Mouse (Mus musculus) heart, embryonic 13.5 days (tissue): Measurements from ENCODE around the gene Trmt10c. TPM values are rescaled to one million over a fixed set of nuclear protein-coding genes. Genes with fewer than 3 reads are reported as not detected.
"Not testable (repeated sequence)": the region's sequence is repeated elsewhere in the genome, so short reads cannot be mapped to it uniquely, and the experiment has no call there.

Experiments
- ATAC-seq: fragments of 200-750 bp; cut with Nextera tagmentation; 2 replicates; pipeline ENCODE4 v1.8.0; 2017; ENCODE audit warnings: moderate TSS enrichment; ENCODE audit not compliant: insufficient number of reproducible peaks, low FRiP score, low TSS enrichment; ENCODE audit errors: extremely low read depth
- H3K27ac ChIP-seq: fragments of 300-500 bp; sonication (generic); replicated peaks from 2 replicates; pipeline ENCODE4 v1.5.1; 2015; ENCODE audit warnings: moderate library complexity, mild to moderate bottlenecking, inconsistent platforms
- H3K27me3 ChIP-seq: fragments of 300-500 bp; sonication (generic); replicated peaks from 2 replicates; pipeline ENCODE4 v1.6.1; 2015; ENCODE audit warnings: mild to moderate bottlenecking, inconsistent platforms
- H3K36me3 ChIP-seq: fragments of 300-500 bp; sonication (generic); 2 replicates; pipeline ENCODE4 v1.6.1; 2015; ENCODE audit warnings: mild to moderate bottlenecking, inconsistent platforms
- H3K4me1 ChIP-seq: fragments of 300-500 bp; sonication (generic); 2 replicates; pipeline ENCODE4 v1.6.1; 2015; ENCODE audit warnings: inconsistent platforms
- H3K4me2 ChIP-seq: fragments of 300-500 bp; sonication (generic); 2 replicates; pipeline ENCODE4 v1.6.1; 2015; ENCODE audit warnings: inconsistent platforms, mild to moderate bottlenecking, moderate library complexity
- H3K4me3 ChIP-seq: fragments of 300-500 bp; sonication (generic); 2 replicates; pipeline ENCODE4 v1.5.1; 2015; ENCODE audit warnings: moderate library complexity, mild to moderate bottlenecking, inconsistent platforms
- H3K9ac ChIP-seq: fragments of 300-500 bp; sonication (generic); 2 replicates; pipeline ENCODE4 v1.6.1; 2015; ENCODE audit warnings: inconsistent platforms, mild to moderate bottlenecking, moderate library complexity
- H3K9me3 ChIP-seq: fragments of 300-500 bp; sonication (generic); 2 replicates; pipeline ENCODE4 v1.6.1; 2016; ENCODE audit warnings: inconsistent platforms
- WGBS: fragments of 180-500 bp; shearing (Covaris S2); methylation state at CpG from one replicate; pipeline ENCODE4 v1.1.7; 2015; ENCODE audit warnings: mixed read lengths; 5-methylcytosine and 5-hydroxymethylcytosine counted together
- polyA plus RNA-seq: library from polyadenylated mRNA; unstranded; fragments of >200 nt; fragmentation: Nextera tagmentation; extraction: Ambion mirVana; gene quantifications from 2 replicates; pipeline ENCODE4 v1.2.1, GENCODE M21; 2015

Trmt10c gene
- 18.2 and 18.8 TPM in 2 replicates for polyA plus RNA-seq

DNA sequence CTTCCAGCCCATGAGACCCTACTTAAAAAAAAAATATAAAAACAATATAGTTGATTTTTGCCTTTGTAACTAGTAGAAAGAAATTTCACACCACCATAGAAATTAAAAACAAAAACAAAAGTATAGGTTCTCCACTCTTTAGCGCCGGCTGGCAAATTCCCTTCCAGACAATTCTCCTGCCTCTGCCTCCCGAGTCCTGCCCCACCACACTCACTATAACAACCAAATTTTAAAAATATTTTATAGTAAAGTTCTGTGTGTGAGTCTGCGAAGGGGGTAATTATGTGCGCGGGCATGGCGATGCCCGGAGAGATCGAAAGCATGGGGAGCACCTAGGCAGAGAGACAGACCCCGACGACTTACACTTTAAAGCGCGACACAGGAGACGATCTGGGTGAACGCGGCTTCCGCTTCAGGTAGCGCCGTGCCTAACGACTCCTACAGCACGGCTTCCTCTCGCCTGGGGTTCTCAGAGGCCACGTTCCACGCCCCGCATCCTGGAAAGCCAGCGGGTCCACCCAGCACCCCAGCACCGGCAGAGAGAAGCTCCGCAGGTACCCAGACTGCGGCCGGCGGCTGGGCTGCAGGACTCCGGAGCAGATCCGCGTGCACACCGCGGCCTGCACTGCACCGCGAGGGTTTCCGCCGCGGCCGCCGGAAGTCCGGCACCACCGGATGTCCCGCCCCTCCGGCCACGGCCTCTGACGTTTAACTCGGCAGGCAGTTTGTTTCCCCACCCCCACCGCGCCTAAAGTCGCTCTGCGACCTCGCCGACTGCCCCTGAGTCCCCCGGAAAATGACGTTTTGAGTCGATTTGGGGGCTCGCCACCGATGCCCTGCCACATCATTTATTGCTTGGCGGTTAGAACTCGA is at the start of gene Trmt10c:
Gene Trmt10c, minus strand, starts transcription at position 682 of the 873 bp plus-strand sequence.
- H3K36me3 ChIP-seq: peaks cover 34% of the 10 kb centered on the region
- ATAC-seq: peak; percentile 99
- H3K27ac ChIP-seq: peak within 1 kb of the TSS; percentile 92
- H3K4me3 ChIP-seq: peak within 1 kb of the TSS; percentile 92
- H3K27me3 ChIP-seq: no peaks in the 10 kb centered on the region
- no peaks in the 10 kb centered on the region for H3K9me3 ChIP-seq
- H3K9ac ChIP-seq: peak within 1 kb of the TSS; percentile 96
- H3K4me2 ChIP-seq: peak within 1 kb of the TSS; percentile 69
- peaks cover 16% of the 10 kb centered on the region for H3K4me1 ChIP-seq
- under 1% methylated on average over 63 of the region's 63 CpGs for WGBS

- no peak overlapping the region for H3K27ac ChIP-seq
- ATAC-seq: no peak
- no peaks in the 10 kb centered on the region for H3K27me3 ChIP-seq
- 0 out of 2 replicates have a peak, but pooled peaks cover 3% of the 10 kb centered on the region for H3K4me1 ChIP-seq
- H3K4me2 ChIP-seq: no peak overlapping the region
- H3K4me3 ChIP-seq: no peak overlapping the region
- no peak overlapping the region for H3K9ac ChIP-seq
- H3K36me3 ChIP-seq: peaks cover 22% of the 10 kb centered on the region
- WGBS: 94% methylated on average over 2 of the region's 2 CpGs
- H3K9me3 ChIP-seq: no peaks in the 10 kb centered on the region
Measured at GRCm38 (mm10) chr16:56086336-56086735, 48.7 kb upstream of the Trmt10c start.

DNA sequence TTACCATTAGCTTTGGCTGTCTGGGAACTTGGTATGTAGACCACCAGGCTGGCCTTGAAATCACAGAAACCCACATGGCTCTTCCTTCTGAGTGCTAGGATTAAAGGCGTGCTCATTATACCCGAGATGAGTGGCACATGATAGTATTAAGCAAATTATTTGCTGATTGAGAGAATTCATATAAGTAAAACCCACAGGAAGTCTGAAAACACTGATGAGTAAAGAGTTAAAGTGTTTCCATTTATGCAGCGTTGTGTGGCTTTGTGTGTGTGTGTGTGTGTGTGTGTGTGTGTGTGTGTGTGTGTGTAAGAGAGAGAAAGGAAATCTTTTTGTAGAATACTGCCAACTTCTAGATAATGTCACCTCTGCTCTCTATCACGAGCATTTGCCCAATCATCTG is 44.1 kb upstream of the Trmt10c start:
- Histone ChIP-seq H3K9me3 (no peaks in the 10 kb centered on the region), H3K27me3 (no peaks in the 10 kb centered on the region), H3K36me3 (peaks cover 19% of the 10 kb centered on the region), H3K4me3 (no peak overlapping the region), H3K27ac (no peak overlapping the region), H3K4me2 (no peak overlapping the region), H3K4me1 (peaks cover 6% of the 10 kb centered on the region), H3K9ac (no peak overlapping the region)
- no peak for ATAC-seq
- WGBS: 78% methylated on average over 4 of the region's 4 CpGs

- H3K4me2 ChIP-seq: no peak overlapping the region
- H3K4me3 ChIP-seq: no peak overlapping the region
- no peak overlapping the region for H3K9ac ChIP-seq
- peaks cover 17% of the 10 kb centered on the region for H3K4me1 ChIP-seq
- WGBS: 85% methylated on average over 1 of the region's 1 CpGs
- no peak for ATAC-seq
- peaks cover 14% of the 10 kb centered on the region for H3K36me3 ChIP-seq
- H3K9me3 ChIP-seq: no peaks in the 10 kb centered on the region
- no peaks in the 10 kb centered on the region for H3K27me3 ChIP-seq
- no peak overlapping the region for H3K27ac ChIP-seq
Measured at GRCm38 (mm10) chr16:56079419-56079818, 41.8 kb upstream of the Trmt10c start.

DNA sequence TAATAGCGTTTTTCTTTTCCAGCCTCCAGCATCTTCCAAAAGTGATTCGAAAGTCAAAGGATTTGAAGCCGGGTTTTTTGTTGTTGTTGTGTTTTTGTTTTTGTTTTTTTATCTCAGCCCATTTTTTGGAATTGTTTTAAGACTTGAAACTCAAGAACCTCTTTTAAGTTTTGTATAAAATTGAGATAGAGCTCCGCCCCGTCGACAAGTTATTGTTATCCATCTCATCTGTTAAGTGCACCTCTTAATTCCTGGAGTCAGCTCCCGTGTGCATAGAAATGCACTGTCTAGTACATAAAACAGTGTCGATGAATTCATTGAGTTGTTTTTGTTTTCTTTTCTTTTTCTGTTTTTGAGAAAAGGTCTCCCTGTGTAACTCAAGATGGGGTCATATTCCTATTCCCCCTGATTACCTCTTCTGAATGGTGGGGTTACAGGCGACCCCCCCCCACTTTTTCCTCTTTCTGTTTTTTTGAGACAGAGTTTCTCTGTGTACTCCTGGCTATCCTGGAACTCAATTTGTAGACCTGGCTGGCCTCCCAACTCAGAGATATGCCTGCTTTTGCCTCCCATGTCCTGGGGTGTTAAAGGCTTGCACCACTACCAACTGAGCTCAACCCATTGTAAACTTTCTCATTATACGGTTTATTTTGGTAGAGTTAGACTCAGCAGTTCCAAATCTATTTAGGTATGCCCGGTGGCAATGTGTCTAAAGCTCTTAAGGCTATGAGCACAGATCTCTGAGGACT is 38.7 kb upstream of the Trmt10c start:
- WGBS: 13% methylated on average over 11 of the region's 11 CpGs
- no peaks in the 10 kb centered on the region for H3K9me3 ChIP-seq
- peak overlapping the region; percentile 88 for H3K4me3 ChIP-seq
- H3K27me3 ChIP-seq: no peaks in the 10 kb centered on the region
- ATAC-seq: no peak
- peak overlapping the region; percentile 93 for H3K27ac ChIP-seq
- H3K9ac ChIP-seq: peak overlapping the region; percentile 92
- peak overlapping the region; percentile 70 for H3K4me2 ChIP-seq
- peaks cover 14% of the 10 kb centered on the region for H3K4me1 ChIP-seq
- H3K36me3 ChIP-seq: peaks cover 6% of the 10 kb centered on the region; the same call in 1 of the 2 replicates

DNA sequence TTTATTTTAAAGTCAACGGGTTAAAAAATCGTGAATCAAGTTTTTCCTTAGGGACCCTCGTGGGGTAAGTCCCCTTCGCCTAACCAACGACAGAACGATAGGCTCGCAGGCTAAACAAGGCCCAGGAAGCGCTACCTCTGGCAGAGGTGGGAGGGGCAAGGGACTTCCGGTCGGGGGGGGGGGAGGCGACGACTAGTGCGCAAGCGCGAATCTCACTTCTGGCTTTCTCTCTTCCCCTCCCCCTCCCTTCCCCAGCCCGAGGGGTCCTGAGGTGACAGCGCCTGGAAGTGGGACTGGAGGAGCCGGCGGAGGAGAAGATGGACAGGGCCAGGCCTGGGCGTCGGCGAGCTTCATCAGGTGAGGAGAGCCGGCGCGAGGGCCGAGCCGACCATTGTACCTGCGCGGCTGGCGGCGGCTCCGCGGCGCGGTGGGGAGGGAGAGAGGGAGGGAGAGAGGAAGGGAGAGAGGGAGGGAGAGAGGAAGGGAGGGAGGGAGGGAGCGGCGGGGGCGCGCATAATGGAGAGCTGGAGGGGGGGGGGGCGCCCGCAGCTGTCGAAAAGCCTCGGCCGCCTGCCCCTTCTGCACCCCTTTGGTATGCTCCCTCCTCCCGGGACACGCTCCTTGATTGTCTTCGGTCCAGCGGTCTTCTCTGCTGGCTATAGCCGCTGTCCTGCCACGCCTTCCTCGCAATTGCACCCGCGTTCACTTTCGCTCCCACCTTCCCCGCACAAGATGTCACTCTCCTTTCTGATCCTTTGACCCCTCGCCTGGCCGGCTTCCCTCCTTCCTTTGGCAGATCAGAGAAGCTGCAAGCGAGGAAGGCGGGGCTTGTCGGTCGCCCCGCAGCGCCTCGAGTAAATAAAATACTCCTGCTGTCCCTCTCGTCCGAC is 37.8 kb upstream of the Trmt10c start:
- H3K27me3 ChIP-seq: no peaks in the 10 kb centered on the region
- peak overlapping the region; percentile 88 for H3K4me3 ChIP-seq
- H3K9ac ChIP-seq: peak overlapping the region; percentile 92
- peak overlapping the region; percentile 93 for H3K27ac ChIP-seq
- peaks cover 6% of the 10 kb centered on the region; the same call in 1 of the 2 replicates for H3K36me3 ChIP-seq
- under 1% methylated on average over 34 of the region's 66 CpGs for WGBS
- H3K4me1 ChIP-seq: peaks cover 14% of the 10 kb centered on the region
- H3K4me2 ChIP-seq: peak overlapping the region; percentile 70
- H3K9me3 ChIP-seq: no peaks in the 10 kb centered on the region
- peak; percentile 65 for ATAC-seq

DNA sequence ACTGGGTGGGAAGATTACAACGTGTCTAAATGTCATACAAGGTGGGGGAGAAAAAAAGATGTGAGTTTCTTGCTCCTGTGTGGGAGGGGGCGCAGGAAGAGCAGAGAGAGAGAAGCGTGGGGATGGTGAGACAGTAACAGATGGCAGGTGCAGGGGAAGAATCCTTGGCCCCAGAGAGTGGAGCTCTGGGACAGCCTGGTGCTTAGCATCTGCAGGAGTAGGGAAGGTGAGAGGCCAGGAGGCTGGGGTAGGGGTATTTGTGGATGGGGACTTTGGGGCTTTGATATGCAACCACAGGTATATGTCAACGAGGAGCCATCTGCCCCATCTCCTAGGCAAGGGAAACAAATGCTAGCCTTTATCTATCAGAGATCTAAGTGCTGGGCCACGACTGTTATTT is 36.9 kb upstream of the Trmt10c start:
- Histone ChIP-seq H3K36me3 (peaks cover 6% of the 10 kb centered on the region; the same call in 1 of the 2 replicates), H3K27me3 (no peaks in the 10 kb centered on the region), H3K4me3 (peak overlapping the region; percentile 88), H3K9ac (no peak overlapping the region), H3K4me1 (peaks cover 14% of the 10 kb centered on the region), H3K27ac (peak overlapping the region; percentile 93), H3K9me3 (no peaks in the 10 kb centered on the region), H3K4me2 (peak overlapping the region; percentile 70)
- no peak for ATAC-seq
- WGBS: 62% methylated on average over 5 of the region's 5 CpGs

GRCm38 (mm10) chr16:56074122-56074521 is 36.5 kb upstream of the Trmt10c start:
- H3K27me3 ChIP-seq: no peaks in the 10 kb centered on the region
- peak overlapping the region; percentile 93; the same call in 1 of the 2 replicates for H3K27ac ChIP-seq
- no peaks in the 10 kb centered on the region for H3K9me3 ChIP-seq
- no peak overlapping the region for H3K4me3 ChIP-seq
- no peak overlapping the region for H3K9ac ChIP-seq
- H3K36me3 ChIP-seq: peaks cover 6% of the 10 kb centered on the region; the same call in 1 of the 2 replicates
- 53% methylated on average over 1 of the region's 1 CpGs for WGBS
- H3K4me2 ChIP-seq: no peak overlapping the region
- ATAC-seq: no peak
- peaks cover 14% of the 10 kb centered on the region for H3K4me1 ChIP-seq

DNA sequence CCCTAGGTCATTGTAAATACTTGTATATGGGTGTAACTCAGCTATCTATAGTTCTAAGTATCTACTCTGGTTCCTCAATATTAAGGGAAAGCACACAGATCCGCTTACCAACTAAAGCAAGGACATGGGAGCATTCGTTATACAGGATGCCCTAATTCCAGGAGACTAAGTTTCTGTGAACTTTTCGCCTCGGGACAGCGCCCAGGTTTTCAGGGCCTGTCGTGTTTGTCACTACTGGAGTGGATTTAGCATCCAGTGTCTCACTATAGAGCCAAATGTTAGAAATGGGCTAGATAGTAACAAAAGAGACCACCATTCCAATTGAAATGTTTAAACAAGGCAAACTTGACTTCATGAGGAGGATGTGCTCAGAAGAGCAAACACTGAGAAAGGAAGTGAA is 35.5 kb upstream of the Trmt10c start:
- peaks cover 14% of the 10 kb centered on the region for H3K4me1 ChIP-seq
- not testable (repeated sequence) for ATAC-seq, H3K36me3 ChIP-seq, H3K27ac ChIP-seq, H3K4me3 ChIP-seq, H3K27me3 ChIP-seq, H3K4me2 ChIP-seq, H3K9ac ChIP-seq, H3K9me3 ChIP-seq
- 88% methylated on average over 6 of the region's 6 CpGs for WGBS

GRCm38 (mm10) chr16:56072533-56072932 is 34.9 kb upstream of the Trmt10c start:
- H3K36me3 ChIP-seq: no peaks in the 10 kb centered on the region
- H3K27ac ChIP-seq: no peak overlapping the region
- H3K4me3 ChIP-seq: no peak overlapping the region
- no peaks in the 10 kb centered on the region for H3K9me3 ChIP-seq
- H3K9ac ChIP-seq: no peak overlapping the region
- H3K27me3 ChIP-seq: 0 out of 2 replicates have a peak, but pooled peaks cover 7% of the 10 kb centered on the region
- H3K4me1 ChIP-seq: peaks cover 14% of the 10 kb centered on the region
- no peak overlapping the region; the same call in 1 of the 2 replicates for H3K4me2 ChIP-seq
- WGBS: 73% methylated on average over 6 of the region's 6 CpGs
- no peak for ATAC-seq
